Mouse (Mus musculus) T-helper 1 cell (primary cell): Measurements from ENCODE around the gene Polr3a.
"Not testable (repeated sequence)": the region's sequence is repeated elsewhere in the genome, so short reads cannot be mapped to it uniquely, and the experiment has no call there.

Source experiments
- in situ Hi-C: fragments of 300-600 bp; cut with MboI, MseI; formaldehyde crosslinking; loops from one replicate; pipeline ENCODE4 v1.15.1; 2025; ENCODE audit warnings: high pct_unique_total_duplicates

Gene Polr3a

DNA sequence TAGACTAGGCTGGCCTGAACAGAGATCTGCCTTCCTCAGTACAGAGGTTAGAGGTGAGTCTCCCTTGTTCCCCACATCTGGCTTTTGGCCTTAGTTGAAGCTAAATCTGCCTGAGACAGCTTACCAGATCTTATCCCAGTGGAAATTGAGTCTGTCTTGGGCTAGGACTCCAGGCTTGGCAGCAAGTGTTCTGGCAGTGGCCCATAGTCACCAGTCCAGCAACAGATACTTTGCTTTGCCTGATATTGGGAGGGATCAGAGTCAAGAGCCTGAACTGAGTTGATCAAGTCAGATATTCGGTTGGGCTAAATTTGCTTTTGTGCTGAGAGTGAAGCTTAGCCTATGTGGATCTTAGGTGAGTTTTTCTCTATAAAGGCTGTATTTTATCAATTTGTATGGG is 9.6 kb upstream of the Polr3a start:
- in situ Hi-C loops: loop anchor here (25.0 kb wide), 2 partner anchors 966 to 1141 kb away; partner anchors contain the start of gene Zmiz1

DNA sequence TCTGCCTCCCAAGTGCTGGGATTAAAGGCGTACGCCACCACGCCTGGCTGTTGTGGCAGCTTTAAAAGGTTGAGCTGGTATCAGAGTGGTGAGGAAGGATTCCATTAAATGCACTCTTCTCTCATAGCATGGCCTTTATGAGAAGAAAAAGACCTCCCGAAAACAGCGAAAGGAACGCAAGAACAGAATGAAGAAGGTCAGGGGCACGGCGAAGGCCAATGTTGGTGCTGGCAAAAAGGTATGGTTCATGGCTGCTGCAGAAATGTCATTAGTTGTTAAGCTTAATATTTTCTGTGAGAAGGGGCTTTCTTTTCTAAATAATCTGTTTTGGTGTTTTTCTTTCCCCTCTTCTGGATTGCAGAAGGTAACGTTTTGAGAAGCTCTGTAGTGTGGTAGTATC is 6.4 kb upstream of the Polr3a start:
- in situ Hi-C loops: loop anchor here (25.0 kb wide), 2 partner anchors 969 to 1144 kb away; partner anchors contain the start of gene Zmiz1

DNA sequence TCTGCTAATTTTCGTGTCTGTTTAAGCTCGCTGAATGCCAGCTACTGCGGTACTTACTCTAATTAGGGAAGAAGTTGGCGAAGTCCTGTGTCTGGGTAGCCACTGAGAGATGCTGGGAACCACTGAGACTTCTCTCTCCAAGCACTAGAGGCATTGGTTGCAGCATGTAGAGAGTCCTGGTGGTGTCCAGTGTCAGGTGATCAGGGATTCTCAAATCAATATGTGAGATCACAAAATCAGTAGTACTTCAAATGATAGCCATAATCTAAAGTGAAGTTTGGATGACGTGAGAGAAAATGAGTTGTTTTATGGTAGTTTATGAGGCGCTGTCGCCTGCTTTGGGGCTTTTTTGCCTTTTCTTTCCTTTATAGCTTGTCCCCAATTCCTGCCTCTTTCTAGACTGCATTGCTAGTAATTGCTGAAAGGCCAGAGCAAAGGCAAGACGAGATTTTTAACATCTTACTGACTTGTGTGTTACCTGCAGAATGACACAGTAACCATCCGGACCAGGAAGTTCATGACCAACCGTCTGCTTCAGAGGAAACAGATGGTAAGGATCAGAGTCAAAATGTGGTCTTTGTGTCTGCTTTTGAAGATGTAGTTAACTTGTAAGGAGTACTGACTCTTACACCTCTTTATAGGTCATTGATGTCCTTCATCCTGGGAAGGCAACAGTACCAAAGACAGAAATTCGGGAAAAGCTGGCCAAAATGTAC is 4.6 kb upstream of the Polr3a start:
- in situ Hi-C loops: loop anchor here (25.0 kb wide), 2 partner anchors 971 to 1146 kb away; partner anchors contain the start of gene Zmiz1

DNA sequence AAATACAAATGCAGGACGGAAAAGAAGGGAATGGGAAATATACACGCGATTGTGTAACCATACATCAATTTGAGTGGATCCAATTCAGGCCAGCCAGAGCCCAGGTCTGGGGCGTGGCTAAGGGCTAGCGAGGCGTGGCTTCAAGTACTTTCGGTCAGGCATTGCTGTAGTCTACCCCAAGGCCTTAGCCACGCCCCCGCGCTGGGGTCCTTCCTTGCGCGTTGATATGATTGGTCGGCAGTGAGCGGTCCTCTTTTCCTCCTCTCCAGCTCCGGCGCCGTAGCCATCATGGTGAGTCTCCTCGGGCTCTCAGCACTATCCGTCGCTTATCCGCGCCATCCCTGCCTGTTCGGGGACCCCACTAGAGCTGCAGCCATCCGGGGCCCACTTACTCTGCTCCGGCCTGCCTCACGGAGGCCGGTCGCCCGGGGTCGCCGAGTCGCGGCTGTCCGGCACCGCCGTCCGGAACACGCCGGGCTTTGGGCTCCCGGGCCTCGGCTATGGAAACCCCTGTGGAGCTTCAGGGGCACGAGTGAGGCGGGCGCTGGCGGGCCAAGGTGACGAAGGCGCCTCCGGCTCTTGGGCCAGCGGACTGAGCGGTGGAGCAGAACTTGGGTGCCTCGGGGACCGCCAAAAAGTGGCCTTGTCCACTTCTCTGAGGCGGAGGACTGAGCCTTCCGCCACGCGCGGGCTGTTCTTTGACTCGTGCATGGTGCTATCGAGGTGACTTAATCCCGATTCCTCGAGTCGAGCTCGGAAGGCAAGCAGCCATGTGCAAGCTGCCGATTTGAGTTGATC is 3.8 kb upstream of the Polr3a start:
- in situ Hi-C loops: loop anchor here (25.0 kb wide), 2 partner anchors 972 to 1147 kb away; partner anchors contain the start of gene Zmiz1

DNA sequence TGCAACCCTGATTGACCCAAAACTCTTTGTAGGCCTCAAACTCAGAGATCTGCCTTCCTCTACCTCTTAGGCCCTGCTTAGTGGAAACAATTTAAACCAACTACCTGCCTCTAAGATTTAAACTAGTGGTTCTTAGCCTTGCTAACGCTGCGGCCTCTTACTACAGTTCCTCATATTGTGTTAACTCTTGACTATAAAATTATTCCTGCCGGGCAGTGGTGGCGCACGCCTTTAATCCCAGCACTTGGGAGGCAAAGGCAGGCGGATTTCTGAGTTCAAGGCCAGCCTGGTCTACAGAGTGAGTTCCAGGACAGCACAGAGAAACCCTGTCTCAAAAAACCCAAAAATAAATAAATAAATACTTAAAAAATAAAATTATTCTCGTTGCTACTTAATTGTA is 2.9 kb upstream of the Polr3a start:
- in situ Hi-C loops: loop anchor here (25.0 kb wide), 2 partner anchors 973 to 1148 kb away; partner anchors contain the start of gene Zmiz1

DNA sequence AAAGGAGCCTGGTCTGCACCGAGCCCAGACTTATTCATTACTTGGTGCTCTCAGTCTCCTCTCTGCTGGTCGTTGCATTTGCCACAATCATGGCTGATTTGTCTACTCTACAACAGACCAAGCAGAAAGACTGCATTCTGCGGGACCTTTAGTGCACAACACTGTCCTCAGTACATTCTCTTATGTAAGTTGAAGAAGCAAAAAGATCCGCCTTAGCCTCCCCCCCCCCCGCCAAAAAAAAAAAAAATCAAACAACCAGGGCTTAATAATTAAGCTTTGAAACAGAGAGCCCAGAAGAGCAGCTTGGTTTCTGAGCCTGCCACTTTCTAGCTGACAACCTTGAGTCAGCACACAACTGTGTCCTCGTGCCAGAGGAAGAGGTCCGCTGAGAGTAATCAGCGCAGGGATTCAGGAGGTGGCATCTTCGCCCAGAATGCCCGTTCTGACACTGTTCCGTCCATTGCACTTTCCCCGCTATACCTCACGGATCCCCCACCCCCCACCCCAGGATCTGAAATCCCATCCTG is 554 bp downstream of the Polr3a start:
- in situ Hi-C loops: loop anchor here (25.0 kb wide), 2 partner anchors 976 to 1151 kb away; partner anchors contain the start of gene Zmiz1

DNA sequence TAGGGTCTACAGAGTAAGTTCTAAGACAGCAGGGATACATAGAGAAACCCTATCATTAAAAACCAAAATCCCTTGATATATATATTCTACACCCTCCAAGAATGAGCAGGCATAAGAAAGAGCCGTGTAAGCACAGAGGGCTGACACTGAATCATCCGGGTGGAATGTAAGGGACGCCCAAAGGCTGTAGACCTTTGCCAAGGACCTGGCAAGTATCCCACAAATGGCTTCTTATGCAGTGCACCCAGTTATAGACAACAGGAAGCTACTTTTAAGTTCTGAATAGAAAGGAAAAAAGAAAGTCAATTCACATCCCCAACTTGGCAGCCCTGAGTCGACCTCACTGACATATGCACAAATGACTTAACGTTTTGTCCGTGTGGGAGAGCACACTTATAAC is 18.1 kb downstream of the Polr3a start:
- in situ Hi-C loops: no loop called here

DNA sequence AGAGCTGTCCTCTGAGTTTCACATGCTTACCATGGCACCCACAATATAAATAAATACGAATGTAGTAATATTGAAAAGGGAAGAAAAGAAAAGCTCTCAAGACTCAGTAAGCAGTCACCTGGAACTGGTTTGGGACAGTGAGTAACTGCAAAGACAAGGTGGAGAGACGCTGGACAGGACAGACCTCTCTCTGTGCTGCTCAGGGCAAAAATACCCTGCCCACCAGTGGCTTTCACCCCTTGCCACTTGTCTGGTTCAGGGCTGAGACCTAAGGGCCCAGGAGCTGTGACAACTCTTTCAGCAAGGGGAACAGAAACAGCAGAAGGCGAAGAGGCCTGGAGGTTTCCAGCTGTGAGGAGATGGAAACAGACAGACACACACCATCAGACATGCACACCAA is 28.7 kb downstream of the Polr3a start:
- in situ Hi-C loops: no loop called here

DNA sequence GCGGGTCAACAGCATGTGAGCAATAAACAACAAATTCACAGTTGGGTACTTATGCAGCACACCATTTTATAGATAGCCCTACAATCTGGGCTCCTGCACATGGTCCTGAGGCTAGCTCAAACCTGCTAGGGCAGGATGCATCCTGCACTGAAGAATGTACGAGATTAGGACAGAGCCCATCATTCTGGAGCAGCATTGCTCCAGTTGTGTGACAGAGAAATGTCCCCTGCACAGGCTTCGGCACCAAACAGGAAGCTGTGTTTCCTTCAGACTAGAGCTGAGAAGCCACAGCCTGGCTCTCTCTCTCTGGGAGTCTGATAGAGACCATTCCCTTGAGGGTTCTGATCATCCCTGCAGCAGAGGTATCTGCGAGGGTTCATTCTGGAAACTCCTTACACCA is 43.3 kb downstream of the Polr3a start:
- in situ Hi-C loops: not testable (repeated sequence)
